Mouse (Mus musculus) MEL (cell line): ENCODE results near the gene Ddx25. TPM values are rescaled to one million over a fixed set of nuclear protein-coding genes. Genes with fewer than 3 reads are reported as not detected.

Experiments used
- DNase-seq: peaks from one replicate; pipeline ENCODE4 v3.0.0; 2011; ENCODE audit warnings: low read depth, low spot score
- H3K27ac ChIP-seq: 2 replicates; pipeline ENCODE4 v1.5.1; 2012; ENCODE audit warnings: low read depth, mild to moderate bottlenecking, control low read depth, low read length, moderate library complexity; ENCODE audit not compliant: control insufficient read depth
- H3K27me3 ChIP-seq, 2 experiments: fragments of 150-350 bp in 1 of 2; sonication (generic) in 1 of 2; 2 replicates each; pipeline ENCODE4 v1.6.1; 2012; ENCODE audit warnings: low read length in 2 of 2, mild to moderate bottlenecking in 2 of 2, improper control_type of control experiment in 1 of 2, moderate library complexity in 1 of 2; ENCODE audit not compliant: insufficient read depth in 2 of 2, control insufficient read depth in 1 of 2
- H3K36me3 ChIP-seq, 2 experiments: 2 replicates each; pipeline ENCODE4 v1.6.1; 2012 to 2014; ENCODE audit warnings: low read length in 2 of 2, improper control_type of control experiment in 1 of 2, inconsistent platforms in 1 of 2, mild to moderate bottlenecking in 1 of 2; ENCODE audit not compliant: insufficient read depth in 2 of 2, control insufficient read depth in 1 of 2
- H3K4me1 ChIP-seq, 2 experiments: fragments of 150-350 bp in 1 of 2; sonication (generic) in 1 of 2; 2 replicates each; pipeline ENCODE4 v1.6.1; 2012; ENCODE audit warnings: low read length in 2 of 2, improper control_type of control experiment in 1 of 2, mild to moderate bottlenecking in 1 of 2; ENCODE audit not compliant: insufficient read depth in 2 of 2, control insufficient read depth in 1 of 2
- H3K4me3 ChIP-seq, 2 experiments: fragments of 150-350 bp in 1 of 2; sonication (generic) in 1 of 2; 2 replicates each; pipeline ENCODE4 v1.5.1; 2012; ENCODE audit warnings: low read depth in 2 of 2, low read length in 2 of 2, mild to moderate bottlenecking in 2 of 2, moderate library complexity in 2 of 2, control low read depth in 1 of 2, improper control_type of control experiment in 1 of 2; ENCODE audit not compliant: control insufficient read depth in 1 of 2, insufficient read depth in 1 of 2
- H3K79me2 ChIP-seq: 2 replicates; pipeline ENCODE4 v1.6.1; 2012; ENCODE audit warnings: mild to moderate bottlenecking, low read length, moderate library complexity; ENCODE audit not compliant: control insufficient read depth, poor library complexity, insufficient read depth
- H3K9ac ChIP-seq: 2 replicates; pipeline ENCODE4 v1.6.1; 2012; ENCODE audit warnings: low read depth, mild to moderate bottlenecking, control low read depth, low read length, moderate library complexity; ENCODE audit not compliant: control insufficient read depth, poor library complexity, severe bottlenecking
- H3K9me3 ChIP-seq: fragments of 150-350 bp; sonication (generic); replicated peaks from 2 replicates; pipeline ENCODE4 v1.6.1; 2012; ENCODE audit warnings: mild to moderate bottlenecking, low read length, improper control_type of control experiment, moderate library complexity; ENCODE audit not compliant: insufficient read depth
- CHD2 ChIP-seq: IDR thresholded peaks from 2 replicates; pipeline ENCODE4 v1.6.1; 2011; ENCODE audit warnings: low read length, improper control_type of control experiment
- CTCF ChIP-seq, 3 experiments: IDR thresholded peaks in 2 of 3; conservative IDR thresholded peaks in 1 of 3; 2 replicates each; pipeline ENCODE4 v1.5.1; 2011 to 2012; ENCODE audit warnings: low read length in 3 of 3, low read depth in 2 of 3, mild to moderate bottlenecking in 2 of 3, improper control_type of control experiment in 1 of 3, inconsistent platforms in 1 of 3, mixed read lengths in 1 of 3, moderate library complexity in 1 of 3; ENCODE audit not compliant: control insufficient read depth in 1 of 3, insufficient read depth in 1 of 3, poor library complexity in 1 of 3, severe bottlenecking in 1 of 3
- EP300 ChIP-seq, 2 experiments: IDR thresholded peaks; 2 replicates each; pipeline ENCODE4 v1.6.1; 2011; ENCODE audit warnings: improper control_type of control experiment in 2 of 2, low read length in 2 of 2, low read depth in 1 of 2, mild to moderate bottlenecking in 1 of 2
- ETS1 ChIP-seq: IDR thresholded peaks from 2 replicates; pipeline ENCODE4 v1.6.1; 2012; ENCODE audit warnings: low read depth, mild to moderate bottlenecking, inconsistent platforms, low read length, improper control_type of control experiment, moderate library complexity
- GABPA ChIP-seq: IDR thresholded peaks from 2 replicates; pipeline ENCODE4 v1.6.1; 2012; ENCODE audit warnings: low read depth, mild to moderate bottlenecking, inconsistent platforms, low read length, improper control_type of control experiment, moderate library complexity
- GATA1 ChIP-seq: IDR thresholded peaks from 2 replicates; pipeline ENCODE4 v1.6.1; 2011; ENCODE audit warnings: low read depth, low read length, improper control_type of control experiment
- HCFC1 ChIP-seq: IDR thresholded peaks from 2 replicates; pipeline ENCODE4 v1.6.1; 2012; ENCODE audit warnings: low read depth, mild to moderate bottlenecking, inconsistent platforms, low read length, improper control_type of control experiment, moderate library complexity
- JUND ChIP-seq: IDR thresholded peaks from 2 replicates; pipeline ENCODE4 v1.6.1; 2011; ENCODE audit warnings: low read depth, mild to moderate bottlenecking, improper control_type of control experiment, low read length
- MAX ChIP-seq: IDR thresholded peaks from 2 replicates; pipeline ENCODE4 v1.6.1; 2011; ENCODE audit warnings: low read length, improper control_type of control experiment
- MAZ ChIP-seq: IDR thresholded peaks from 2 replicates; pipeline ENCODE4 v1.6.1; 2012; ENCODE audit warnings: low read depth, mild to moderate bottlenecking, inconsistent platforms, low read length, improper control_type of control experiment
- MXI1 ChIP-seq: IDR thresholded peaks from 2 replicates; pipeline ENCODE4 v1.6.1; 2011; ENCODE audit warnings: mild to moderate bottlenecking, low read depth, low read length, improper control_type of control experiment
- MYB ChIP-seq: IDR thresholded peaks from 2 replicates; pipeline ENCODE4 v1.6.1; 2011; ENCODE audit warnings: mild to moderate bottlenecking, low read depth, low read length, improper control_type of control experiment
- MYC ChIP-seq: IDR thresholded peaks from 2 replicates; pipeline ENCODE4 v1.6.1; 2011; ENCODE audit warnings: low read depth, mild to moderate bottlenecking, low read length, improper control_type of control experiment, moderate library complexity
- NRF1 ChIP-seq: IDR thresholded peaks from 2 replicates; pipeline ENCODE4 v1.6.1; 2014; ENCODE audit warnings: low read depth, mild to moderate bottlenecking, inconsistent platforms, low read length, improper control_type of control experiment, moderate library complexity; ENCODE audit not compliant: poor library complexity, insufficient read depth, severe bottlenecking
- POLR2A ChIP-seq, 2 experiments: IDR thresholded peaks; 2 replicates each; pipeline ENCODE4 v1.6.1; 2011 to 2012; ENCODE audit warnings: low read length in 2 of 2, mild to moderate bottlenecking in 2 of 2, control low read depth in 1 of 2, improper control_type of control experiment in 1 of 2, low read depth in 1 of 2, moderate library complexity in 1 of 2; ENCODE audit not compliant: control insufficient read depth in 1 of 2, insufficient read depth in 1 of 2, poor library complexity in 1 of 2
- SIN3A ChIP-seq: IDR thresholded peaks from 2 replicates; pipeline ENCODE4 v1.6.1; 2012; ENCODE audit warnings: low read length, improper control_type of control experiment, inconsistent platforms
- TAL1 ChIP-seq: IDR thresholded peaks from 2 replicates; pipeline ENCODE4 v1.6.1; 2012; ENCODE audit warnings: mild to moderate bottlenecking, inconsistent platforms, low read length, moderate library complexity, mixed read lengths
- ZC3H11A ChIP-seq: IDR thresholded peaks from 2 replicates; pipeline ENCODE4 v1.6.1; 2012; ENCODE audit warnings: low read depth, mild to moderate bottlenecking, inconsistent platforms, low read length, improper control_type of control experiment
- ZNF384 ChIP-seq: IDR thresholded peaks from 2 replicates; pipeline ENCODE4 v1.6.1; 2012; ENCODE audit warnings: low read depth, mild to moderate bottlenecking, inconsistent platforms, low read length, improper control_type of control experiment
- polyA plus RNA-seq, 2 experiments: library from polyadenylated mRNA; stranded (reverse) in 1 of 2; unstranded in 1 of 2; fragments of >175 nt in 1 of 2; fragments of >200 nt in 1 of 2; gene quantifications; 2 replicates each; pipeline versions ENCODE4 v1.2.1 to v1.2.4; 2012; ENCODE audit warnings: low replicate concordance in 2 of 2, low read depth in 1 of 2; ENCODE audit not compliant: insufficient read length in 2 of 2, insufficient read depth in 1 of 2, missing spikeins in 1 of 2
- total RNA-seq: library from RNA; depleted of rRNA; stranded (reverse); fragments of 300-350 nt; gene quantifications from 2 replicates; pipeline ENCODE4 v1.2.3, GENCODE M21; 2012

The Ddx25 gene
- total and polyA plus RNA-seq, 3 experiments, result 0.35 TPM; not detected in 1

DNA sequence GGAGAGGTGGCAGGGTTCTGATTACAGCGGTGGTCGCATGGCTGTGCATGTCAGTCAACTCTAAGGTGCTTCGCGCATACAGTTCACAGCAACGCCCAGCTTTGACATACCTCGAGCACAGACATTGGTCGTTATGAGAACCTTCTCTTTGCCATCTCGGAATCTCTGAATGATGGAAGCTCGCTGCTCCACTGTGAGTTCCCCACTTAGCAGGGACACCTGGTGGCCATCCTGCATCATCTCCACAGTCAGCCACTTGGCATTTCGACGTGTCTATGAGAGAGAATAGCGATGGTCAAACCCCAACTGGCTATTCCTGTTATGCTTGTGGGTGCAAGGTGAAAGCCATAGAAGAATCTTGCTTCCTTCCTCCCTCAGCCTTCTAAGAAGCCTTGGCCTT, 12.6 kb downstream of the Ddx25 start:
- peaks cover 0 to 2% of the 10 kb centered on the region in 2 experiments; a peak in 1 of 4 replicates for H3K27me3 ChIP-seq
- TF ChIP-seq CTCF (IDR thresholded peaks at IDR 0.05 in 2 of 3, conservative IDR thresholded peaks at IDR 0.05 in 1 of 3; ENCODE audit: control insufficient read depth in 1 of 3, insufficient read depth in 1 of 3, low read depth in 2 of 3, low read length in 3 of 3, poor library complexity in 1 of 3, severe bottlenecking in 1 of 3) (peak; percentile 14 to 31 (median 27); a peak in 3 of 6 replicates), MYB (no peak)
- peaks cover 0 to 6% of the 10 kb centered on the region in 2 experiments; a peak in 2 of 4 replicates for H3K36me3 ChIP-seq
- no peak overlapping the region for H3K4me3 ChIP-seq
- no peaks in the 10 kb centered on the region for H3K79me2 ChIP-seq
- H3K27ac ChIP-seq, result no peak overlapping the region
- no peaks in the 10 kb centered on the region for H3K9me3 ChIP-seq
- peaks cover 5 to 15% of the 10 kb centered on the region in 2 experiments for H3K4me1 ChIP-seq
- no peak for DNase-seq
- no peak overlapping the region for H3K9ac ChIP-seq

DNA sequence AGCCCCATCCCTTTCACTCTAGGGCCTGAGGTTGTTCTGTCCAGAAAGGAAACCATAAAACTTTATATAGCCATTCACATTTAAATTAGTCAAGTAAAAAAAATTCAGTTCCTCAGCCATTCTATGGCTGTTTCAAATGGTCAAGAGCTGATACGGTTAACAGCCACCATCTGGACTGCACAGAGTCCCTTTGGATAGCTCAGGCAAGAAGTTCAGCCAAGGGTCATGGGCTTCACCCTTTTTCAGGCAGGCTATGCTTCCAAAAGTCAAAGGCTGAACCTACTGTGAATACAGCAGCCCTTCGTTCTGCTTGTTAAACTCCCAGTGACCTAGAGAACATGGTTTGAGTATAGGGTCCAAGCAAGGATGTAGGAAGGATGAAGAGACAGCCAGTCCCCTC, 13.7 kb downstream of the Ddx25 start:
- Histone ChIP-seq H3K27me3 (peaks cover 0 to 2% of the 10 kb centered on the region in 2 experiments; a peak in 1 of 4 replicates), H3K4me1 (peaks cover 5 to 15% of the 10 kb centered on the region in 2 experiments), H3K4me3 (no peak overlapping the region), H3K79me2 (no peaks in the 10 kb centered on the region), H3K27ac (no peak overlapping the region), H3K36me3 (peaks cover 0 to 6% of the 10 kb centered on the region in 2 experiments; a peak in 2 of 4 replicates), H3K9ac (no peak overlapping the region), H3K9me3 (no peaks in the 10 kb centered on the region)
- DNase-seq, result no peak
- TF ChIP-seq MYC (no peak), EP300 (IDR thresholded peaks at IDR 0.05; ENCODE audit: low read depth in 1 of 2, low read length in 2 of 2) (no peak), GABPA (no peak), NRF1 (no peak), CHD2 (no peak), ZC3H11A (no peak), POLR2A (IDR thresholded peaks at IDR 0.05; ENCODE audit: control insufficient read depth in 1 of 2, insufficient read depth in 1 of 2, low read depth in 1 of 2, low read length in 2 of 2, poor library complexity in 1 of 2) (no peak), CTCF (IDR thresholded peaks at IDR 0.05 in 2 of 3, conservative IDR thresholded peaks at IDR 0.05 in 1 of 3; ENCODE audit: control insufficient read depth in 1 of 3, insufficient read depth in 1 of 3, low read depth in 2 of 3, low read length in 3 of 3, poor library complexity in 1 of 3, severe bottlenecking in 1 of 3) (no peak), JUND (no peak), SIN3A (no peak), GATA1 (no peak), TAL1 (no peak), ETS1 (no peak), MXI1 (no peak), MAX (no peak), MAZ (no peak), HCFC1 (no peak), ZNF384 (no peak)
